Mouse (Mus musculus) heart, embryonic 10.5 days (tissue): ENCODE data around the gene Mmachc. TPM values are rescaled to one million over a fixed set of nuclear protein-coding genes. Genes with fewer than 3 reads are reported as not detected.

Experiments
- DNase-seq: peaks from one replicate; pipeline ENCODE4 v3.0.0-alpha.2; 2017; ENCODE audit warnings: low spot score
- H3K27ac ChIP-seq: fragments of 300-500 bp; sonication (generic); 2 replicates; pipeline ENCODE4 v1.5.1; 2016; ENCODE audit warnings: mild to moderate bottlenecking
- H3K27me3 ChIP-seq: fragments of 300-500 bp; sonication (generic); 2 replicates; pipeline ENCODE4 v1.6.1; 2016; ENCODE audit warnings: mild to moderate bottlenecking; ENCODE audit not compliant: poor library complexity, insufficient read depth, severe bottlenecking
- H3K36me3 ChIP-seq: fragments of 300-500 bp; sonication (generic); 2 replicates; pipeline ENCODE4 v1.6.1; 2016; ENCODE audit warnings: mild to moderate bottlenecking, moderate library complexity
- H3K4me1 ChIP-seq: fragments of 300-500 bp; sonication (generic); 2 replicates; pipeline ENCODE4 v1.6.1; 2016; ENCODE audit warnings: mild to moderate bottlenecking
- H3K4me3 ChIP-seq: fragments of 300-500 bp; sonication (generic); 2 replicates; pipeline ENCODE4 v1.5.1; 2016; ENCODE audit warnings: mild to moderate bottlenecking, moderate library complexity
- H3K9me3 ChIP-seq: fragments of 300-500 bp; sonication (generic); 2 replicates; pipeline ENCODE4 v1.6.1; 2016; ENCODE audit warnings: mild to moderate bottlenecking, moderate library complexity
- WGBS: fragments of 180-500 bp; shearing (Covaris S2); methylation state at CpG from one replicate; pipeline ENCODE4 v1.1.7; 2016; 5-methylcytosine and 5-hydroxymethylcytosine counted together
- polyA plus RNA-seq: library from polyadenylated mRNA; unstranded; fragments of >200 nt; fragmentation: Nextera tagmentation; extraction: Ambion mirVana; gene quantifications from 2 replicates; pipeline ENCODE4 v1.2.1, GENCODE M21; 2016

Gene Mmachc
- 33.6 and 37.0 TPM in 2 replicates for polyA plus RNA-seq

DNA sequence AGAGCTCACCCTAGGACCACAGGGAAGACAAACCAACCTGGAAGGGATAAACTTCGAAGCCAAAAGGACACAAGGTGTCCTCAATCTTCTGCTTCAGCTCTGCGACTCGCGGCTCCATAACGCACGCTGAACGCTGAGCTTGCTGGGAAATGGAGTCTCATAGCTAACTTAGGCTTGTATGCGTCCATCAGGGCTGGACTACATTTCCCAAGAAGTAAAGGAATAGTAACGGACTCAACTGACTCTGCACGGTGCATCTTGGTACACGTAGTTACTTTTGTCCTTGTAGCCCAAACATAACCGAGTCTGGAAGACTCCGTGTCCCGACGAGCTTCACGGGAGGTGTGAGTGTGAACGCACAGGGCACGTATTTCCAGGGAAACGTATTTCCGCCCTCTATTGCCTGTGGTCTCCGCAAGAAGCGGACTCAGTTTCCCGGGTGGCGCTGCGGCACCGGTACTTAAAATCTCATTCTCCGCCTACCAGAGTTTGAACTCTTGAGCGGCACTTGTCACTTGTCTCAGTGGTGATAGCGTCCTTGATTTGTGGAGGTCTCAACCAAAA is at the start of gene Mmachc, which contains the start of gene Ccdc163:
Gene Mmachc (minus strand): TSS at position 206 of the 564 bp plus-strand sequence.
Gene Ccdc163 (plus strand): TSS at position 309 of the 564 bp plus-strand sequence.
- H3K27ac ChIP-seq = peak within 1 kb of the TSS; percentile 90
- H3K36me3 ChIP-seq = peaks cover 21% of the 10 kb centered on the region
- under 1% methylated on average over 29 of the region's 29 CpGs for WGBS

GRCm38 (mm10) chr4:116749750-116750149 is 41.5 kb upstream of the Mmachc start:
- Histone ChIP-seq H3K4me1 (no peaks in the 10 kb centered on the region), H3K27me3 (no peaks in the 10 kb centered on the region), H3K36me3 (no peaks in the 10 kb centered on the region), H3K9me3 (no peaks in the 10 kb centered on the region), H3K4me3 (no peak overlapping the region), H3K27ac (no peak overlapping the region)
- DNase-seq = no peak
- 87% methylated on average over 2 of the region's 2 CpGs for WGBS

More for the DNA sequence above, at the start of gene Mmachc, which contains the start of gene Ccdc163:
- DNase-seq = peak; percentile 99
- H3K4me1 ChIP-seq = peaks cover 18% of the 10 kb centered on the region
- H3K4me3 ChIP-seq = peak within 1 kb of the TSS; percentile 74
- H3K27me3 ChIP-seq = no peaks in the 10 kb centered on the region
- no peaks in the 10 kb centered on the region for H3K9me3 ChIP-seq

GRCm38 (mm10) chr4:116738972-116739751 is 31.0 kb upstream of the Mmachc start:
- DNase-seq = no peak
- Histone ChIP-seq H3K9me3 (no peaks in the 10 kb centered on the region), H3K4me3 (no peak overlapping the region), H3K27me3 (no peaks in the 10 kb centered on the region), H3K36me3 (no peaks in the 10 kb centered on the region), H3K27ac (no peak overlapping the region), H3K4me1 (no peaks in the 10 kb centered on the region)
- WGBS = 56% methylated on average over 9 of the region's 9 CpGs

- H3K9me3 ChIP-seq = no peaks in the 10 kb centered on the region
- H3K4me1 ChIP-seq = peaks cover 6% of the 10 kb centered on the region; the same call in 1 of the 2 replicates
- 80% methylated on average over 2 of the region's 2 CpGs for WGBS
- H3K27me3 ChIP-seq = no peaks in the 10 kb centered on the region
- no peak overlapping the region for H3K4me3 ChIP-seq
- H3K27ac ChIP-seq = no peak overlapping the region
- no peaks in the 10 kb centered on the region for H3K36me3 ChIP-seq
- no peak for DNase-seq
Measured at GRCm38 (mm10) chr4:116734996-116735395, 26.8 kb upstream of the Mmachc start.

GRCm38 (mm10) chr4:116732355-116732754 is 24.1 kb upstream of the Mmachc start:
- no peaks in the 10 kb centered on the region for H3K36me3 ChIP-seq
- no peaks in the 10 kb centered on the region for H3K9me3 ChIP-seq
- DNase-seq = no peak
- no peaks in the 10 kb centered on the region for H3K27me3 ChIP-seq
- H3K27ac ChIP-seq = no peak overlapping the region
- no peak overlapping the region for H3K4me3 ChIP-seq
- peaks cover 6% of the 10 kb centered on the region; the same call in 1 of the 2 replicates for H3K4me1 ChIP-seq
- WGBS = 77% methylated on average over 5 of the region's 5 CpGs

- Histone ChIP-seq H3K27me3 (no peaks in the 10 kb centered on the region), H3K9me3 (no peaks in the 10 kb centered on the region), H3K27ac (no peak overlapping the region), H3K4me3 (no peak overlapping the region), H3K4me1 (peaks cover 6% of the 10 kb centered on the region; the same call in 1 of the 2 replicates), H3K36me3 (no peaks in the 10 kb centered on the region)
- WGBS = 49% methylated on average over 9 of the region's 9 CpGs
- no peak for DNase-seq
Measured at GRCm38 (mm10) chr4:116731077-116731476, 22.9 kb upstream of the Mmachc start.

- H3K4me3 ChIP-seq = no peak overlapping the region
- no peaks in the 10 kb centered on the region for H3K27me3 ChIP-seq
- WGBS = 89% methylated on average over 3 of the region's 3 CpGs
- no peak for DNase-seq
- no peaks in the 10 kb centered on the region for H3K9me3 ChIP-seq
- no peaks in the 10 kb centered on the region for H3K36me3 ChIP-seq
- H3K27ac ChIP-seq = no peak overlapping the region
- H3K4me1 ChIP-seq = peaks cover 6% of the 10 kb centered on the region; the same call in 1 of the 2 replicates
Measured at GRCm38 (mm10) chr4:116729532-116729931, 21.3 kb upstream of the Mmachc start.

DNA sequence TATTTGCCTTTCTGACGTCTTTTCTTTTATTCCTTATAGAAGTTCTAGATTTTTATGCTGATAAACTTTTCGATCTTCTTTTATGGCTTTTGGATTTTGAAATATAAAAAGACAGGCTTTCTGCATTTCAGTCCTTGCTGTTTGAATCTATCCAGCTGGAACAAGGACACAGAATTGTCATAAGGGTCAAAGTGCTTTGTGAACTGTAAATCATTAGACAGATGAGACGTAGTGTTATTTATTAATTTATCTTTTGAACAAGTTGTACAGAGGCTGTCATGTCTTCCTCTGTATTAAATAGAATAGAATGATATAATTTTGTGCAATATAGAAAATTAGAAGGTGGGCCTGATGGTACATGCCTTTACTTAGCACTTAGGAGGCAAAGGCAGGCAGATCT is 19.2 kb upstream of the Mmachc start:
- DNase-seq = no peak
- Histone ChIP-seq H3K4me1 (peaks cover 7% of the 10 kb centered on the region), H3K36me3 (no peaks in the 10 kb centered on the region), H3K27ac (no peak overlapping the region), H3K27me3 (no peaks in the 10 kb centered on the region), H3K4me3 (no peak overlapping the region), H3K9me3 (no peaks in the 10 kb centered on the region)
- 78% methylated on average over 3 of the region's 3 CpGs for WGBS

DNA sequence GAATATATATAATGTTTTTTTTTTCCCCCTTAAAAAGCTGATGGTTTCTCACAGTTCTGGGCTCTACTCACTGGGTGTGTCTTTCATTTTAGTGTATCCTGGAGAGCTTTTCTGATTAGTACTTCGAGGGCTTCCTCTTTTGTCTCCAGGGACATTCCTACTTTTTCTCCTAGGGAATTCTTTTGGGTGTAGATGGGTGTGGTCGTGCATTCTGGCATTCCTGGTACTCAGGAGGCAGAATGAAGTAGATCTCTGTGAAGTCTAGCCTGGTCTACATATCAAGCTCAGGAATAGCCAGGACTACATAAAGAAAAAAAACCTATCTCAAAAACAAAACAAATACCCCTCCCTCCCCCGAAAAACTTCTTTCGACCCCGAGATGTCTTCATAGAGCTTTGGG is 17.2 kb upstream of the Mmachc start:
- 73% methylated on average over 5 of the region's 5 CpGs for WGBS
- no peak for DNase-seq
- H3K27ac ChIP-seq = no peak overlapping the region
- H3K4me1 ChIP-seq = peaks cover 10% of the 10 kb centered on the region
- no peak overlapping the region for H3K4me3 ChIP-seq
- H3K27me3 ChIP-seq = no peaks in the 10 kb centered on the region
- H3K36me3 ChIP-seq = no peaks in the 10 kb centered on the region
- H3K9me3 ChIP-seq = no peaks in the 10 kb centered on the region

- no peaks in the 10 kb centered on the region for H3K27me3 ChIP-seq
- H3K27ac ChIP-seq = no peak overlapping the region
- no peaks in the 10 kb centered on the region for H3K36me3 ChIP-seq
- H3K4me3 ChIP-seq = peak overlapping the region; percentile 92
- WGBS = 24% methylated on average over 7 of the region's 7 CpGs
- peaks cover 13% of the 10 kb centered on the region for H3K4me1 ChIP-seq
- DNase-seq = no peak
- no peaks in the 10 kb centered on the region for H3K9me3 ChIP-seq
Measured at GRCm38 (mm10) chr4:116722230-116722629, 14.0 kb upstream of the Mmachc start.

- Histone ChIP-seq H3K27me3 (no peaks in the 10 kb centered on the region), H3K27ac (peak overlapping the region; percentile 91), H3K4me3 (peak overlapping the region; percentile 92), H3K36me3 (peaks cover 1% of the 10 kb centered on the region; the same call in 1 of the 2 replicates), H3K4me1 (peaks cover 13% of the 10 kb centered on the region), H3K9me3 (no peaks in the 10 kb centered on the region)
- no peak for DNase-seq
- WGBS = 0% methylated on average over 29 of the region's 29 CpGs
Measured at GRCm38 (mm10) chr4:116721098-116721628, 13.0 kb upstream of the Mmachc start.

DNA sequence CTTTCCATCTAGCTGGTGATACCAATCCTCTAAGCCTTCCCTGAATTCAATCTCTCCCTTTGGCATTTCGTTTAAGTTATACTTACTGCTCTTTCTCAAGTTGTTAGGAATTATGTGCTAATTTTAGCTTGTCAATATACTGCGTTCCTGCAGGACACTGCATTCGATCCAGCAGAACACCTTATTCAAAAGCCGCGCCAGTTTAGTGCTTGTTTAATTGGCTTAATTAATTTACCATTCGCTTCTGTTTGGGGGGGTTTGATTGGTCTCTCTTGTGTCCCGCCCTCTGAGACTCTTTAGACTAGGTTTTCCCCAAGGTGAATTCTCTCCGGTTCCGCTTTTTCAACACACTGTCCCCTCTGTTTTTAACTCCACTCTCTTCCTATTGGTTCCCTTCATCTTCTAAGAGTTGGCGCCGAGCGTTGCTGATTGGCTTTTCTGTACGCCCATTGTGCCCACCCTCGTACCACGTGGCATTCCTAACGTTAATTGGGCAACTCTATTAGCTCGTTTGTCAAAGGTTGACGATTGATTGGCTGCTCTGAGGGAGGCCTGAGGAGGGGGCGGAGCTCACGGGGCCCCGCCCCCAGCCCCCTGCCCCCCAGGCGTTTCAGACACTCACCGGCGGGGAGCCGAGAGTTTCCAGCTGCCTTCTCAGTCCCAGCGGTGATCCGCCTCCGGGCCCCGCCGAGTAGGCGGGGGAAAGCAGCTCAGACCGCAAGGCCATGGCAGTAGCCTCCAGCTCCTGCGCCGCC is 12.3 kb upstream of the Mmachc start, which contains the start of gene Tesk2:
Gene Tesk2 (plus strand): TSS at position 606 of the 755 bp plus-strand sequence.
- peaks cover 13% of the 10 kb centered on the region for H3K4me1 ChIP-seq
- H3K27me3 ChIP-seq = no peaks in the 10 kb centered on the region
- no peaks in the 10 kb centered on the region for H3K9me3 ChIP-seq
- under 1% methylated on average over 33 of the region's 34 CpGs for WGBS
- peaks cover 8% of the 10 kb centered on the region; the same call in 1 of the 2 replicates for H3K36me3 ChIP-seq
- peak within 1 kb of the TSS; percentile 91 for H3K27ac ChIP-seq
- H3K4me3 ChIP-seq = peak within 1 kb of the TSS; percentile 92
- DNase-seq = peak; percentile 99
